Mouse (Mus musculus) erythroblast, adult 5-6 weeks (primary cell): ENCODE data around the gene Fam129a. TPM values are rescaled to one million over a fixed set of nuclear protein-coding genes. Genes with fewer than 3 reads are reported as not detected.
"Not testable (repeated sequence)": the region's sequence is repeated elsewhere in the genome, so short reads cannot be mapped to it uniquely, and the experiment has no call there.

Experiments used
- ATAC-seq: replicated peaks from 2 replicates; pipeline ENCODE4 v1.8.0; 2016; ENCODE audit warnings: moderate number of reproducible peaks, mild to moderate bottlenecking, moderate TSS enrichment, inconsistent platforms; ENCODE audit not compliant: poor library complexity, low FRiP score, severe bottlenecking
- total RNA-seq, 2 experiments: library from RNA; stranded (forward) in 1 of 2; stranded (reverse) in 1 of 2; fragments of 150-400 nt in 1 of 2; fragments of 200-764, 138-1000 nt in 1 of 2; gene quantifications; 2 replicates each; pipeline versions ENCODE4 v1.2.3 to v1.2.4; 2015 to 2017; ENCODE audit warnings: low replicate concordance in 2 of 2

Fam129a gene
- total RNA-seq, 2 experiments from 2014 or later: 13.3 to 15.4 TPM

- ATAC-seq: no peak
These were observed 147.6 kb downstream of the Fam129a start for GRCm38 (mm10) chr1:151718575-151718974.

- no peak for ATAC-seq
These were observed 148.9 kb downstream of the Fam129a start for GRCm38 (mm10) chr1:151719911-151720310.

GRCm38 (mm10) chr1:151720566-151720965 lies 149.6 kb downstream of the Fam129a start:
- no peak for ATAC-seq

- ATAC-seq: no peak
These were observed 150.5 kb downstream of the Fam129a start for GRCm38 (mm10) chr1:151721357-151721983.

GRCm38 (mm10) chr1:151723771-151724170 lies 152.8 kb downstream of the Fam129a start:
- no peak for ATAC-seq

- no peak for ATAC-seq
These were observed 154.6 kb downstream of the Fam129a start for GRCm38 (mm10) chr1:151725590-151725989.

GRCm38 (mm10) chr1:151726358-151726757 lies 155.4 kb downstream of the Fam129a start:
- ATAC-seq: no peak

GRCm38 (mm10) chr1:151728141-151728540 lies 157.2 kb downstream of the Fam129a start:
- ATAC-seq: no peak

GRCm38 (mm10) chr1:151737146-151737545 lies 166.2 kb downstream of the Fam129a start:
- ATAC-seq: no peak

GRCm38 (mm10) chr1:151741199-151741621 lies 170.2 kb downstream of the Fam129a start:
- ATAC-seq: 0 out of 2 replicates have a peak, but pooled peaks have one; percentile 34

GRCm38 (mm10) chr1:151749894-151750293 lies 178.9 kb downstream of the Fam129a start:
- not testable (repeated sequence) for ATAC-seq

- ATAC-seq: no peak
These were observed 182.0 kb downstream of the Fam129a start for GRCm38 (mm10) chr1:151752946-151753345.

GRCm38 (mm10) chr1:151753374-151753929 lies 182.5 kb downstream of the Fam129a start:
- no peak for ATAC-seq

- ATAC-seq: no peak
These were observed 183.1 kb downstream of the Fam129a start for GRCm38 (mm10) chr1:151754028-151754489.

- ATAC-seq: peak; percentile 96
These were observed 184.1 kb downstream of the Fam129a start, which contains the start of gene Edem3 for GRCm38 (mm10) chr1:151754881-151755659. Edem3 (plus strand) TSS chr1:151755371.

GRCm38 (mm10) chr1:151755660-151756424 lies 184.9 kb downstream of the Fam129a start:
- no peak; the same call in none of the 2 replicates for ATAC-seq

GRCm38 (mm10) chr1:151756425-151756728 lies 185.4 kb downstream of the Fam129a start:
- no peak for ATAC-seq

GRCm38 (mm10) chr1:151758301-151758700 lies 187.3 kb downstream of the Fam129a start:
- ATAC-seq: no peak

GRCm38 (mm10) chr1:151758991-151759390 lies 188.0 kb downstream of the Fam129a start:
- ATAC-seq: no peak

GRCm38 (mm10) chr1:151764236-151764635 lies 193.2 kb downstream of the Fam129a start:
- no peak for ATAC-seq
